Mouse (Mus musculus): ENCODE measurements around the gene Gucy2e. TPM values are rescaled to one million over a fixed set of nuclear protein-coding genes. Genes with fewer than 3 reads are reported as not detected.

Gene Gucy2e
- total and polyA plus RNA-seq, 2 experiments, result not detected

DNA sequence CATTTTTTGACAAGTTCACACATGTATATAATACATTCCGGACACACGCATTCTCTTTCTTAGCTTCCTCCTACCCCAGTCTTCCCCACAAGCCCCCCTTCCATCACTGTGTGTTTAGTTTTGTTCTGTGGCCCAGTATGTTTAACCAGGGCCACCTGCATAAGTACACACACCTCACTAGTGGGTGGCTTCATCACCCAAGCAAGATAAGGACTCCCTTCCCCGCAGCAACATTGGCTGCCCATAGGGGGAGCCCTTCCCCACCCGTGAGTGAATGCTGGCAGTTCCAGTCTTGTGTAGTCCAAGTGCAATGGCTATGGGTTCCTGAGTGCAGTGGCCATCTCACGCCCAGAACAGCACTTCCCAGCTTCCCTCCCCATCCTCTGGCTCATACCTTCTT lies 21.5 kb upstream of the Gucy2e start:
- Histone ChIP-seq H3K4me1 (ENCODE audit: control insufficient read depth, insufficient read depth, low read length) (no peaks in the 10 kb centered on the region), H3K27ac (replicated peaks; ENCODE audit: insufficient read depth, low read depth, low read length) (no peak overlapping the region), H3K4me3 (ENCODE audit: insufficient read depth, low read depth, low read length) (no peak overlapping the region)

DNA sequence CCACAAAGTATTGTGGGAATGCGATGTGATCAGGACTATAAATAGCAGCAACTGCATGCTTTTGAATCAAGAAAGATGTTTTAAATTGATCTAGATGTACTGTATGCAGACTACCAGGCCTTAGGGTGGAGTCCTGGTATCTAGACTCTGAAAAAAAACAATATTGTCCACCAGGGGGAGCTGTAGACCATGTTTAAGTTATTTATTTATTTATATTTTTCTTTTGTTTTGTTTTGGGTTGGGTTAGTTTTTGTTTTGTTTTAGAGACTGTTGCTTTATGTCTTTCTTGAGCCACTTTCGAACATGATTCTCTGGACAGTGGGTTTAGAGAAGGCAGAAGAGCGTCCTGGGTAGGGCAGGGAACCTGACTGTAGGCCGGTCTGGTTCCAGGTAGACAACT lies 21.0 kb upstream of the Gucy2e start:
- no peak overlapping the region for H3K9ac ChIP-seq (ENCODE audit: low read depth, low read length)
- TF ChIP-seq POLR2A (IDR thresholded peaks at IDR 0.05; ENCODE audit: extremely low read depth, insufficient read depth, low read length) (no peak), CTCF (IDR thresholded peaks at IDR 0.05; ENCODE audit: low read depth, low read length) (0 out of 2 replicates have a peak, but pooled peaks have one; percentile 19)
- 44% methylated on average over 4 of the region's 4 CpGs for WGBS
- H3K27me3 ChIP-seq (ENCODE audit: control insufficient read depth, insufficient read depth, low read length), result no peaks in the 10 kb centered on the region
- H3K79me2 ChIP-seq (ENCODE audit: control insufficient read depth, insufficient read depth, low read length), result no peaks in the 10 kb centered on the region
- no peak overlapping the region for H3K27ac ChIP-seq (replicated peaks; ENCODE audit: insufficient read depth, low read depth, low read length)
- H3K36me3 ChIP-seq (ENCODE audit: control insufficient read depth, insufficient read depth, low read length), result no peaks in the 10 kb centered on the region
- H3K4me3 ChIP-seq (ENCODE audit: insufficient read depth, low read depth, low read length), result peak overlapping the region; percentile 5; the same call in 1 of the 2 replicates
- DNase-seq (ENCODE audit: extremely low read depth, low read depth, low spot score), result peak; percentile 46
- H3K4me1 ChIP-seq (ENCODE audit: control insufficient read depth, insufficient read depth, low read length), result no peaks in the 10 kb centered on the region

More for the DNA sequence above, 21.5 kb upstream of the Gucy2e start:
- no peak for TF ChIP-seq POLR2A (IDR thresholded peaks at IDR 0.05; ENCODE audit: extremely low read depth, insufficient read depth, low read length)
- TF ChIP-seq CTCF (IDR thresholded peaks at IDR 0.05; ENCODE audit: low read depth, low read length), result peak; percentile 92
- 57% methylated on average over 5 of the region's 5 CpGs for WGBS
- peak; percentile 47 for DNase-seq (ENCODE audit: extremely low read depth, low read depth, low spot score)
- no peaks in the 10 kb centered on the region for H3K36me3 ChIP-seq (ENCODE audit: control insufficient read depth, insufficient read depth, low read length)
- no peaks in the 10 kb centered on the region for H3K27me3 ChIP-seq (ENCODE audit: control insufficient read depth, insufficient read depth, low read length)
- H3K79me2 ChIP-seq (ENCODE audit: control insufficient read depth, insufficient read depth, low read length), result no peaks in the 10 kb centered on the region
- no peak overlapping the region for H3K9ac ChIP-seq (ENCODE audit: low read depth, low read length)

GRCm38 (mm10) chr11:69257072-69257471 lies 20.2 kb upstream of the Gucy2e start:
- no peaks in the 10 kb centered on the region for H3K36me3 ChIP-seq (ENCODE audit: control insufficient read depth, insufficient read depth, low read length)
- H3K9ac ChIP-seq (ENCODE audit: low read depth, low read length), result no peak overlapping the region
- no peak overlapping the region for H3K27ac ChIP-seq (replicated peaks; ENCODE audit: insufficient read depth, low read depth, low read length)
- H3K79me2 ChIP-seq (ENCODE audit: control insufficient read depth, insufficient read depth, low read length), result no peaks in the 10 kb centered on the region
- TF ChIP-seq POLR2A (IDR thresholded peaks at IDR 0.05; ENCODE audit: extremely low read depth, insufficient read depth, low read length) (no peak), CTCF (IDR thresholded peaks at IDR 0.05; ENCODE audit: low read depth, low read length) (no peak)
- no peaks in the 10 kb centered on the region for H3K4me1 ChIP-seq (ENCODE audit: control insufficient read depth, insufficient read depth, low read length)
- WGBS, result 65% methylated on average over 2 of the region's 2 CpGs
- no peaks in the 10 kb centered on the region for H3K27me3 ChIP-seq (ENCODE audit: control insufficient read depth, insufficient read depth, low read length)
- no peak for DNase-seq (ENCODE audit: extremely low read depth, low read depth, low spot score)
- H3K4me3 ChIP-seq (ENCODE audit: insufficient read depth, low read depth, low read length), result no peak overlapping the region

- no peak overlapping the region for H3K27ac ChIP-seq (replicated peaks; ENCODE audit: insufficient read depth, low read depth, low read length)
- no peaks in the 10 kb centered on the region for H3K27me3 ChIP-seq (ENCODE audit: control insufficient read depth, insufficient read depth, low read length)
- TF ChIP-seq CTCF (IDR thresholded peaks at IDR 0.05; ENCODE audit: low read depth, low read length), result no peak
- TF ChIP-seq POLR2A (IDR thresholded peaks at IDR 0.05; ENCODE audit: extremely low read depth, insufficient read depth, low read length), result no peak
- H3K9ac ChIP-seq (ENCODE audit: low read depth, low read length), result no peak overlapping the region
- H3K36me3 ChIP-seq (ENCODE audit: control insufficient read depth, insufficient read depth, low read length), result no peaks in the 10 kb centered on the region
- no peak overlapping the region for H3K4me3 ChIP-seq (ENCODE audit: insufficient read depth, low read depth, low read length)
- H3K4me1 ChIP-seq (ENCODE audit: control insufficient read depth, insufficient read depth, low read length), result no peaks in the 10 kb centered on the region
- no peaks in the 10 kb centered on the region for H3K79me2 ChIP-seq (ENCODE audit: control insufficient read depth, insufficient read depth, low read length)
- DNase-seq (ENCODE audit: extremely low read depth, low read depth, low spot score), result no peak
- WGBS, result 83% methylated on average over 5 of the region's 5 CpGs
Observed at GRCm38 (mm10) chr11:69254808-69255207, 18.0 kb upstream of the Gucy2e start.

GRCm38 (mm10) chr11:69253131-69253530 lies 16.3 kb upstream of the Gucy2e start:
- Histone ChIP-seq H3K27ac (replicated peaks; ENCODE audit: insufficient read depth, low read depth, low read length) (no peak overlapping the region), H3K9ac (ENCODE audit: low read depth, low read length) (no peak overlapping the region), H3K4me1 (ENCODE audit: control insufficient read depth, insufficient read depth, low read length) (no peaks in the 10 kb centered on the region), H3K27me3 (ENCODE audit: control insufficient read depth, insufficient read depth, low read length) (no peaks in the 10 kb centered on the region), H3K4me3 (ENCODE audit: insufficient read depth, low read depth, low read length) (no peak overlapping the region), H3K79me2 (ENCODE audit: control insufficient read depth, insufficient read depth, low read length) (no peaks in the 10 kb centered on the region), H3K36me3 (ENCODE audit: control insufficient read depth, insufficient read depth, low read length) (no peaks in the 10 kb centered on the region)
- 55% methylated on average over 9 of the region's 9 CpGs for WGBS
- no peak for TF ChIP-seq CTCF (IDR thresholded peaks at IDR 0.05; ENCODE audit: low read depth, low read length)
- no peak for DNase-seq (ENCODE audit: extremely low read depth, low read depth, low spot score)

DNA sequence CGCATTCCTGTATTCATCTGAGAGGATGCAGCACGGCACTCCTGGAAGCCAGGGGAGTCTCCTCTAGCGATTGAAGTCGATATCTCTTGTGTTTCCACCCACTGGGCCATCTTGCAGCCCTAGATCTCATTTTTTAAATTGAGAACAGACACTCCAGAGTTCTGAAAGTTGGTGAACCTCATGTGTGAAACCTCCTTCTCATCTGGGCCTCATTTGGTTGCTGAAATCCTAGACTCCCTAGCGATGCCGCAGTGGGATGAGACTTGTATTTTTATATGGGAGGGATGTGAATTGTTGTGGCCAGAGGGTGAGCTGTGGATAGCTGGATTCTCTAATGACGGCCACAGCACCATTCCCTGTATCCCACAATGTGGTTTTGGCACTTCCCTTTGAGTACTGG lies 15.1 kb upstream of the Gucy2e start:
- no peak for TF ChIP-seq CTCF (IDR thresholded peaks at IDR 0.05; ENCODE audit: low read depth, low read length)
- TF ChIP-seq POLR2A (IDR thresholded peaks at IDR 0.05; ENCODE audit: extremely low read depth, insufficient read depth, low read length), result no peak
- H3K79me2 ChIP-seq (ENCODE audit: control insufficient read depth, insufficient read depth, low read length), result no peaks in the 10 kb centered on the region
- no peak overlapping the region for H3K27ac ChIP-seq (replicated peaks; ENCODE audit: insufficient read depth, low read depth, low read length)
- H3K9ac ChIP-seq (ENCODE audit: low read depth, low read length), result no peak overlapping the region
- WGBS, result 83% methylated on average over 7 of the region's 7 CpGs
- H3K36me3 ChIP-seq (ENCODE audit: control insufficient read depth, insufficient read depth, low read length), result no peaks in the 10 kb centered on the region
- no peak overlapping the region for H3K4me3 ChIP-seq (ENCODE audit: insufficient read depth, low read depth, low read length)
- no peaks in the 10 kb centered on the region for H3K4me1 ChIP-seq (ENCODE audit: control insufficient read depth, insufficient read depth, low read length)
- no peak for DNase-seq (ENCODE audit: extremely low read depth, low read depth, low spot score)
- H3K27me3 ChIP-seq (ENCODE audit: control insufficient read depth, insufficient read depth, low read length), result no peaks in the 10 kb centered on the region

All from liver, adult 2 months (tissue).